Mouse (Mus musculus) CD4-positive, CD25-positive, alpha-beta regulatory T cell, adult 2 months (primary cell): Measurements from ENCODE around the gene Tle4.

ENCODE experiments used
- DNase-seq: peaks from one replicate; pipeline ENCODE4 v3.0.0-alpha.2; 2012; ENCODE audit warnings: low read depth, low spot score

Tle4 gene

GRCm38 (mm10) chr19:14591809-14592535, 5.9 kb downstream of the Tle4 start:
- DNase-seq, result no peak

- DNase-seq, result no peak
Measured at GRCm38 (mm10) chr19:14590154-14590553, 7.7 kb downstream of the Tle4 start.

GRCm38 (mm10) chr19:14588221-14589123, 9.4 kb downstream of the Tle4 start:
- DNase-seq, result peak; percentile 62

- DNase-seq, result no peak
Measured at GRCm38 (mm10) chr19:14586171-14586570, 11.7 kb downstream of the Tle4 start.

- DNase-seq, result no peak
Measured at GRCm38 (mm10) chr19:14585731-14586130, 12.1 kb downstream of the Tle4 start.

GRCm38 (mm10) chr19:14585235-14585634, 12.6 kb downstream of the Tle4 start:
- DNase-seq, result no peak

GRCm38 (mm10) chr19:14578698-14579097, 19.2 kb downstream of the Tle4 start:
- DNase-seq, result no peak

- no peak for DNase-seq
Measured at GRCm38 (mm10) chr19:14578016-14578415, 19.8 kb downstream of the Tle4 start.

- DNase-seq, result no peak
Measured at GRCm38 (mm10) chr19:14576311-14576710, 21.5 kb downstream of the Tle4 start.

GRCm38 (mm10) chr19:14568879-14569278, 29.0 kb downstream of the Tle4 start:
- DNase-seq, result no peak

- DNase-seq, result no peak
Measured at GRCm38 (mm10) chr19:14567081-14567480, 30.8 kb downstream of the Tle4 start.

GRCm38 (mm10) chr19:14566564-14567021, 31.3 kb downstream of the Tle4 start:
- DNase-seq, result no peak

GRCm38 (mm10) chr19:14565424-14566069, 32.3 kb downstream of the Tle4 start:
- DNase-seq, result no peak

- DNase-seq, result peak; percentile 12
Measured at GRCm38 (mm10) chr19:14563273-14563959, 34.4 kb downstream of the Tle4 start.

GRCm38 (mm10) chr19:14547871-14548270, 50.0 kb downstream of the Tle4 start:
- DNase-seq, result no peak

- no peak for DNase-seq
Measured at GRCm38 (mm10) chr19:14547133-14547842, 50.6 kb downstream of the Tle4 start.

- no peak for DNase-seq
Measured at GRCm38 (mm10) chr19:14545485-14545884, 52.4 kb downstream of the Tle4 start.

GRCm38 (mm10) chr19:14543305-14543704, 54.5 kb downstream of the Tle4 start:
- no peak for DNase-seq

GRCm38 (mm10) chr19:14540678-14541077, 57.2 kb downstream of the Tle4 start:
- DNase-seq, result no peak

- DNase-seq, result no peak
Measured at GRCm38 (mm10) chr19:14536676-14537075, 61.2 kb downstream of the Tle4 start.

- peak; percentile 11 for DNase-seq
Measured at GRCm38 (mm10) chr19:14534447-14534846, 63.4 kb downstream of the Tle4 start.
